Mouse (Mus musculus) MEL (cell line): Measurements from ENCODE around the gene Cacna1b. TPM values are rescaled to one million over a fixed set of nuclear protein-coding genes. Genes with fewer than 3 reads are reported as not detected.

ENCODE experiments used
- DNase-seq: peaks from one replicate; pipeline ENCODE4 v3.0.0; 2011; ENCODE audit warnings: low read depth, low spot score
- H3K27ac ChIP-seq: 2 replicates; pipeline ENCODE4 v1.5.1; 2012; ENCODE audit warnings: low read depth, mild to moderate bottlenecking, control low read depth, low read length, moderate library complexity; ENCODE audit not compliant: control insufficient read depth
- H3K27me3 ChIP-seq, 2 experiments: fragments of 150-350 bp in 1 of 2; sonication (generic) in 1 of 2; 2 replicates each; pipeline ENCODE4 v1.6.1; 2012; ENCODE audit warnings: low read length in 2 of 2, mild to moderate bottlenecking in 2 of 2, improper control_type of control experiment in 1 of 2, moderate library complexity in 1 of 2; ENCODE audit not compliant: insufficient read depth in 2 of 2, control insufficient read depth in 1 of 2
- H3K36me3 ChIP-seq, 2 experiments: 2 replicates each; pipeline ENCODE4 v1.6.1; 2012 to 2014; ENCODE audit warnings: low read length in 2 of 2, improper control_type of control experiment in 1 of 2, inconsistent platforms in 1 of 2, mild to moderate bottlenecking in 1 of 2; ENCODE audit not compliant: insufficient read depth in 2 of 2, control insufficient read depth in 1 of 2
- H3K4me1 ChIP-seq, 2 experiments: fragments of 150-350 bp in 1 of 2; sonication (generic) in 1 of 2; 2 replicates each; pipeline ENCODE4 v1.6.1; 2012; ENCODE audit warnings: low read length in 2 of 2, improper control_type of control experiment in 1 of 2, mild to moderate bottlenecking in 1 of 2; ENCODE audit not compliant: insufficient read depth in 2 of 2, control insufficient read depth in 1 of 2
- H3K4me3 ChIP-seq, 2 experiments: fragments of 150-350 bp in 1 of 2; sonication (generic) in 1 of 2; 2 replicates each; pipeline ENCODE4 v1.5.1; 2012; ENCODE audit warnings: low read depth in 2 of 2, low read length in 2 of 2, mild to moderate bottlenecking in 2 of 2, moderate library complexity in 2 of 2, control low read depth in 1 of 2, improper control_type of control experiment in 1 of 2; ENCODE audit not compliant: control insufficient read depth in 1 of 2, insufficient read depth in 1 of 2
- H3K79me2 ChIP-seq: 2 replicates; pipeline ENCODE4 v1.6.1; 2012; ENCODE audit warnings: mild to moderate bottlenecking, low read length, moderate library complexity; ENCODE audit not compliant: control insufficient read depth, poor library complexity, insufficient read depth
- H3K9ac ChIP-seq: 2 replicates; pipeline ENCODE4 v1.6.1; 2012; ENCODE audit warnings: low read depth, mild to moderate bottlenecking, control low read depth, low read length, moderate library complexity; ENCODE audit not compliant: control insufficient read depth, poor library complexity, severe bottlenecking
- H3K9me3 ChIP-seq: fragments of 150-350 bp; sonication (generic); replicated peaks from 2 replicates; pipeline ENCODE4 v1.6.1; 2012; ENCODE audit warnings: mild to moderate bottlenecking, low read length, improper control_type of control experiment, moderate library complexity; ENCODE audit not compliant: insufficient read depth
- CHD2 ChIP-seq: IDR thresholded peaks from 2 replicates; pipeline ENCODE4 v1.6.1; 2011; ENCODE audit warnings: low read length, improper control_type of control experiment
- E2F4 ChIP-seq: IDR thresholded peaks from 2 replicates; pipeline ENCODE4 v1.6.1; 2011; ENCODE audit warnings: low read depth, low read length, improper control_type of control experiment, borderline replicate concordance
- ETS1 ChIP-seq: IDR thresholded peaks from 2 replicates; pipeline ENCODE4 v1.6.1; 2012; ENCODE audit warnings: low read depth, mild to moderate bottlenecking, inconsistent platforms, low read length, improper control_type of control experiment, moderate library complexity
- GABPA ChIP-seq: IDR thresholded peaks from 2 replicates; pipeline ENCODE4 v1.6.1; 2012; ENCODE audit warnings: low read depth, mild to moderate bottlenecking, inconsistent platforms, low read length, improper control_type of control experiment, moderate library complexity
- GATA1 ChIP-seq: IDR thresholded peaks from 2 replicates; pipeline ENCODE4 v1.6.1; 2011; ENCODE audit warnings: low read depth, low read length, improper control_type of control experiment
- HCFC1 ChIP-seq: IDR thresholded peaks from 2 replicates; pipeline ENCODE4 v1.6.1; 2012; ENCODE audit warnings: low read depth, mild to moderate bottlenecking, inconsistent platforms, low read length, improper control_type of control experiment, moderate library complexity
- JUND ChIP-seq: IDR thresholded peaks from 2 replicates; pipeline ENCODE4 v1.6.1; 2011; ENCODE audit warnings: low read depth, mild to moderate bottlenecking, improper control_type of control experiment, low read length
- MAZ ChIP-seq: IDR thresholded peaks from 2 replicates; pipeline ENCODE4 v1.6.1; 2012; ENCODE audit warnings: low read depth, mild to moderate bottlenecking, inconsistent platforms, low read length, improper control_type of control experiment
- MEF2A ChIP-seq: IDR thresholded peaks from 2 replicates; pipeline ENCODE4 v1.6.1; 2014; ENCODE audit warnings: low read depth, mild to moderate bottlenecking, inconsistent platforms, low read length, improper control_type of control experiment; ENCODE audit not compliant: poor library complexity, insufficient replicate concordance, severe bottlenecking; ENCODE audit errors: extremely low read depth
- MXI1 ChIP-seq: IDR thresholded peaks from 2 replicates; pipeline ENCODE4 v1.6.1; 2011; ENCODE audit warnings: mild to moderate bottlenecking, low read depth, low read length, improper control_type of control experiment
- NELFE ChIP-seq: IDR thresholded peaks from 2 replicates; pipeline ENCODE4 v1.6.1; 2011; ENCODE audit warnings: low read depth, low read length, improper control_type of control experiment
- POLR2A ChIP-seq, 2 experiments: IDR thresholded peaks; 2 replicates each; pipeline ENCODE4 v1.6.1; 2011 to 2012; ENCODE audit warnings: low read length in 2 of 2, mild to moderate bottlenecking in 2 of 2, control low read depth in 1 of 2, improper control_type of control experiment in 1 of 2, low read depth in 1 of 2, moderate library complexity in 1 of 2; ENCODE audit not compliant: control insufficient read depth in 1 of 2, insufficient read depth in 1 of 2, poor library complexity in 1 of 2
- POLR2AphosphoS2 ChIP-seq: IDR thresholded peaks from 2 replicates; pipeline ENCODE4 v1.6.1; 2011; ENCODE audit warnings: low read length, improper control_type of control experiment
- RAD21 ChIP-seq: IDR thresholded peaks from 2 replicates; pipeline ENCODE4 v1.6.1; 2011; ENCODE audit warnings: mild to moderate bottlenecking, low read depth, low read length, improper control_type of control experiment
- RCOR1 ChIP-seq: IDR thresholded peaks from 2 replicates; pipeline ENCODE4 v1.6.1; 2012; ENCODE audit warnings: low read depth, mild to moderate bottlenecking, inconsistent platforms, low read length, improper control_type of control experiment
- SIN3A ChIP-seq: IDR thresholded peaks from 2 replicates; pipeline ENCODE4 v1.6.1; 2012; ENCODE audit warnings: low read length, improper control_type of control experiment, inconsistent platforms
- SMC3 ChIP-seq: IDR thresholded peaks from 2 replicates; pipeline ENCODE4 v1.6.1; 2011; ENCODE audit warnings: low read depth, low read length, improper control_type of control experiment
- TBP ChIP-seq: IDR thresholded peaks from 2 replicates; pipeline ENCODE4 v1.8.0; 2011; ENCODE audit warnings: low read depth, low read length, improper control_type of control experiment
- TCF12 ChIP-seq: IDR thresholded peaks from 2 replicates; pipeline ENCODE4 v1.6.1; 2014; ENCODE audit warnings: low read depth, mild to moderate bottlenecking, inconsistent platforms, low read length, improper control_type of control experiment, moderate library complexity
- USF1 ChIP-seq: IDR thresholded peaks from 2 replicates; pipeline ENCODE4 v1.6.1; 2014; ENCODE audit warnings: low read depth, mild to moderate bottlenecking, inconsistent platforms, low read length, improper control_type of control experiment, moderate library complexity
- ZC3H11A ChIP-seq: IDR thresholded peaks from 2 replicates; pipeline ENCODE4 v1.6.1; 2012; ENCODE audit warnings: low read depth, mild to moderate bottlenecking, inconsistent platforms, low read length, improper control_type of control experiment
- ZKSCAN1 ChIP-seq: IDR thresholded peaks from 2 replicates; pipeline ENCODE4 v1.6.1; 2012; ENCODE audit warnings: low read depth, mild to moderate bottlenecking, inconsistent platforms, low read length, improper control_type of control experiment, moderate library complexity
- polyA plus RNA-seq, 2 experiments: library from polyadenylated mRNA; stranded (reverse) in 1 of 2; unstranded in 1 of 2; fragments of >175 nt in 1 of 2; fragments of >200 nt in 1 of 2; gene quantifications; 2 replicates each; pipeline versions ENCODE4 v1.2.1 to v1.2.4; 2012; ENCODE audit warnings: low replicate concordance in 2 of 2, low read depth in 1 of 2; ENCODE audit not compliant: insufficient read length in 2 of 2, insufficient read depth in 1 of 2, missing spikeins in 1 of 2
- total RNA-seq: library from RNA; depleted of rRNA; stranded (reverse); fragments of 300-350 nt; gene quantifications from 2 replicates; pipeline ENCODE4 v1.2.3, GENCODE M21; 2012

Gene Cacna1b
- total and polyA plus RNA-seq, 3 experiments, result not detected

GRCm38 (mm10) chr2:24750051-24750450, 12.9 kb downstream of the Cacna1b start:
- DNase-seq, result no peak
- Histone ChIP-seq H3K27ac (no peak overlapping the region), H3K4me3 (no peak overlapping the region), H3K9me3 (no peaks in the 10 kb centered on the region), H3K9ac (no peak overlapping the region), H3K79me2 (no peaks in the 10 kb centered on the region), H3K27me3 (no peaks in the 10 kb centered on the region; a peak in 1 of 4 replicates), H3K4me1 (no peaks in the 10 kb centered on the region), H3K36me3 (no peaks in the 10 kb centered on the region)
- TF ChIP-seq RCOR1 (no peak), HCFC1 (no peak), SIN3A (no peak), ZC3H11A (no peak), ETS1 (no peak), CHD2 (no peak), SMC3 (no peak), TBP (no peak), POLR2AphosphoS2 (no peak), RAD21 (no peak)

- no peaks in the 10 kb centered on the region for H3K4me1 ChIP-seq
- DNase-seq, result no peak
- no peak overlapping the region for H3K9ac ChIP-seq
- TF ChIP-seq GATA1 (no peak), TCF12 (no peak), ZC3H11A (no peak), POLR2AphosphoS2 (no peak), MXI1 (no peak), NELFE (no peak), TBP (no peak), E2F4 (no peak), SMC3 (no peak), USF1 (no peak), CHD2 (no peak), MEF2A (no peak), ZKSCAN1 (no peak), MAZ (no peak), GABPA (no peak), POLR2A (IDR thresholded peaks at IDR 0.05; ENCODE audit: control insufficient read depth in 1 of 2, insufficient read depth in 1 of 2, low read depth in 1 of 2, low read length in 2 of 2, poor library complexity in 1 of 2) (no peak), JUND (no peak)
- H3K79me2 ChIP-seq, result no peaks in the 10 kb centered on the region
- H3K9me3 ChIP-seq, result no peaks in the 10 kb centered on the region
- H3K4me3 ChIP-seq, result no peak overlapping the region
- no peaks in the 10 kb centered on the region for H3K36me3 ChIP-seq
- H3K27me3 ChIP-seq, result no peaks in the 10 kb centered on the region; a peak in 1 of 4 replicates
- no peak overlapping the region for H3K27ac ChIP-seq
Observed at GRCm38 (mm10) chr2:24747878-24748277, 15.1 kb downstream of the Cacna1b start.
